Mouse (Mus musculus) heart, adult 2 months (tissue): Measurements from ENCODE around the gene Trim71.

Experiments used
- CTCF ChIP-seq: fragments of 200-600 bp; IDR thresholded peaks from 2 replicates; pipeline ENCODE4 v1.8.1; 2022; ENCODE audit warnings: antibody characterized with exemption, mild to moderate bottlenecking, moderate library complexity
- POLR2A ChIP-seq: fragments of 200-500 bp; IDR thresholded peaks from 2 replicates; pipeline ENCODE4 v1.6.1; 2011; ENCODE audit warnings: mild to moderate bottlenecking, low read depth, low read length, control low read depth; ENCODE audit not compliant: insufficient read depth

- TF ChIP-seq CTCF (no peak), POLR2A (no peak)
Observed at GRCm38 (mm10) chr9:114522501-114522900, 41.7 kb downstream of the Trim71 start.
